Mouse (Mus musculus) erythroblast, adult 5-6 weeks (primary cell): Measurements from ENCODE around the gene Gab1. TPM values are rescaled to one million over a fixed set of nuclear protein-coding genes. Genes with fewer than 3 reads are reported as not detected.

Source experiments
- ATAC-seq: replicated peaks from 2 replicates; pipeline ENCODE4 v1.8.0; 2016; ENCODE audit warnings: moderate number of reproducible peaks, mild to moderate bottlenecking, moderate TSS enrichment, inconsistent platforms; ENCODE audit not compliant: poor library complexity, low FRiP score, severe bottlenecking
- total RNA-seq, 2 experiments: library from RNA; stranded (forward) in 1 of 2; stranded (reverse) in 1 of 2; fragments of 150-400 nt in 1 of 2; fragments of 200-764, 138-1000 nt in 1 of 2; gene quantifications; 2 replicates each; pipeline versions ENCODE4 v1.2.3 to v1.2.4; 2015 to 2017; ENCODE audit warnings: low replicate concordance in 2 of 2

Gene Gab1
- total RNA-seq, 2 experiments from 2014 or later, result 2.5 to 7.5 TPM

DNA sequence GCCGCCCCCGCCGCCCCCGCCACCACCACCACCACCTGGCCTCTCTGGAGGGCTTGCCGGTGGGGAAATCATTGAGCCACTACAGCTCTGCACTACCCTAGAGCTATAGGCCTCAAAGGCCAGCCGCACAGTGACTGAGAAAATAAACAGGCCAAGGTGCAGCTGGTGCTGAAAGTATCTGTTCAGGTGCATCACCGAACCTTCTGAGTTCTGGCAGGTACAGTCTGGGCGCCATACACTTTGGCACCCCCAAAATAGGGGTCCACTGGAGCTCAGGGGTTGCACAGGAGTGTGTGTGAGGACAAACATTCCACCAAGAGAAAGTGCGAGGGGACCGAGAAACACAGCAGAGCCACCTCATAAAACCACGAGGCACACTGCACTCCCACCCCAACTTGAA lies 31.7 kb downstream of the Gab1 start:
- ATAC-seq, result no peak

DNA sequence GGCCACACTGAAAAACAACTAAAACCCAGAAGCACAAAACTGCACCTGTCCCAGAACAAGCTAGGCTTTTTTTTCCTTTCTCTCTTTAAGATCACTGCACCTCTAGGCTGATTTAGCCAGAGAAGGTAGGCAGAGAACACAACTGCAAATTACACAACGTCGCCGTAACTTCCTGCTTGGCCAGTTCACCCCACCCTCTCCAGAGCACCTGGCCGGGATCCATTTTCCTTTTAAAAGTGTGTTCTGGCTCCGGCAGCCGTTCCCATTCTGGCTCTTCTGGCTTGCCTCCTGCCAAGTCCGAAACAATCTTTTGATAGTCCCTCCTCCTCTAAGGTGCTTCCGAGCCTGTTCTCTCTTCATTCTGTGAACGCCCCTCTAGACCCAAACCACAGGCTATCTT lies 32.4 kb downstream of the Gab1 start:
- ATAC-seq, result no peak

DNA sequence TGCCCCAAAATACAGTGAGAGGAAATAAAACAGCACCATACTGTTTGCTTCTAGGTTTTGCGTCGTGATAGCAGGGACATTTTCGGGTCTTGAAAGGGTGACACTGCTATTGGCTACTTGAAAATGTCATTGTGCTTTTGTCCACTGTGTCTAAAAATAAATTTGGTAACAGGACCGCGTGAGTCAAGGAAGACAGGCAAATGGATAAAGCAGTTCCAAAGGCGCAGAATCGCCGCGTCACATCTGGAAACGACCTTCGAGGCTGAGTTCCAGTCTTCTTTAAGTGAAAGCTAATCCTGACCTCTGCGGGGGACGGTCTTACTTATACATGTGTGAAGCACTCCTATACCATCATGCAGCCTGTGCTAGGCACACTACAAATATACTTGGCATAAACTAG lies 35.0 kb downstream of the Gab1 start:
- ATAC-seq, result no peak

DNA sequence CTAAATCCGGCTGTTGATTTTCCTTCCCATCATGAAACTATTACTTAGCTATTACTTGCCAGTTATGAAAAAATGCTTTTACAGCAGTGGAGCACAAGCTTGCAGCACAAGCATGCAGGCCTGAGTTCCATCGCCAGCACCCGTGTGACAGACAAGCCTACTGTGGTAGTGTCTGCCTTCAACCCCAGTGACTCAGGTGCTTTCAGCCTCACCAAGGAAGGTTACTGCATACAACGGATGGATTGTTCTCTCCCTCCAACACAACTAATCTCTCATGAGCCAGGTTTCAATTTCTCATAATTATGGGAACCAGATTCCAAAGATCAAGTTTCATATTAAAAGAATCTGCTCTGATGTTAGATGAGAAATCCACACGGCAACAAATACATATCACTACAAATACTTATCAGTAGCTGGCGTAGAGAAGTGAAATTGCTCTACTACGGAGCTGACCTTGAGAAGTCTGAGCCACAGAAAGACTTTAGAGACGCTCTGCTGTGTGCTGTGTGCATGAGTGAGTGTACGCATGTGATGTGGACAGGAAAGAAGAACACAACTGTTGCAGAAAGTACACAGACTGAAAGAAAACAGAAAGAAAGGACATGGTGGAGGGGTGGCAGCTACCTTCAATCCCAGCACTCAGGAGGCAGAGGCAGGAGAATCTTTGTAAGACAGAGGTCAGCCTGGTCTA lies 36.4 kb downstream of the Gab1 start:
- no peak for ATAC-seq

DNA sequence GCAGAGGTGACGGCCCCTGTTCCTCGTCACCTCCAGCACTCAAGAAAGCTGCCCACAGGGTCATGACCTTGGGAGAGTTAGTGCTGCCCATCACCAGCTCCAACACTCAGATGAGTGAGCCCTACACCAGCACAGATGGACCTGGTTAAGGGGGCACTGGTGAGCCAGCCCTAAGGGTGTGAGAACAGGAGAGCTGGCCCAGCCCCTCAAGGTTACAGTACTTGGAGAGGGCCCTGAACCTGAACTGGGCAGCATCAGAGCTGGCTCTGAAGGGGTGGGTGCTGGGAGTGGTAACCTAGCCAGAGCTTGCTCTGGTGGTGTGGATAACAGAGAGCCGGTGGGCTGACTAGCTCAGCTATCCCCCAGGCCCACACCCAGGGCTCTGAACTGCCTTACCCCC lies 37.8 kb downstream of the Gab1 start:
- no peak for ATAC-seq

DNA sequence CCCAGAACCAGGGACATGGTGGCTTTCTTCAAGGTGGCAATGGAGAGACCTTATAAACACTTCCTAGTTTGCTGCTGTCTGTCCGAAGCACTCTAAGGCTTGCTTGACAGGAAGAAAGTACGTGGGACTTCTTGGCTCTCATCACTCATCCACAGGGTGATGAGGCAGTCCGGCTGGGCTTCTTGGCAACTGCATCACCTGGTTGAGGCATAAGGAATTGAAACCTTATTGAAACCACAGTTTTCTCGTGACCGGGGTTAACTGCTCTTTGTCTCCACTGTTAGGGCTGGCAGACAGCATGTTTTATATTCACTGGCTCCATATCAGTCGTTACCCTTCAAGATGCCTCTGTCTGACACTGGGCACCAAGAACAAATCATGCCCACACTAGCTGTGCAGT lies 40.2 kb downstream of the Gab1 start:
- ATAC-seq, result no peak

DNA sequence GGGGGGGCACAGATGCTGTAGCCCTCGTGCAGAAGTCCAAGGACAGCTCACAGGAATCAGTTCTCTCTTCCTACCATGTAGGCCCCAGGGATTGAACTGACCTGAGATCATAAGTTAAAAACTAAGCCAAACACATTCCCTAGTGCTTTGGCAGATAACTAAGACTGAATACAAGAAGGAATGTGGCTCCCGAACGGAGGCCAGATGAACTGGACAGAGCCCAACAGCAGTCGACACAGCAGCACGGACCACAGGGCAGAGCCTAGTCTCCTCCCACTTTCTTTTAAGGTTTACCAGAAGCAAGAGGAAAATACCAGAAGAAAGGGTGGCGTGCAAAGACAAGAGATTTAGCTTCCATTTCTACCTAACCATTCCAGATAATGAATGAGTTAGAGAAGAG lies 42.1 kb downstream of the Gab1 start:
- no peak for ATAC-seq

DNA sequence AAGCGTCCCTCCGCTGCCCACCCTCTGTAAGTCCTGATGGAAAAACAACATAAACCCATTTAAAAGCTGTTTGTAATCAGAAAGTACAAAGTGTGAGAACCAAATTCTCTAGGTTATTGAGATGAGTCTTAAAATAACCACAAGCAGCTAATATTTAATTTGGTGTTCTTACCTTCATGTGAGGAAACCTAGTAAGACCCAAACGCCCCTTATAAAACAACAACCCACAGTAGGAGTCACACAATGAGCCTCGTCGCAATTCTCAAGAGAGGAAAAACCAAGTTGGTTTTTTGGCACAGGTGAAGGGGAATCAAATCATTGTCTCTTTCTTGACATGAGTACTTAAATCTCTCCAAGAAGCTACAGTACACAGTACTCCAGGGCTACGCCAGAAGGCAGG lies 44.9 kb downstream of the Gab1 start:
- no peak for ATAC-seq

DNA sequence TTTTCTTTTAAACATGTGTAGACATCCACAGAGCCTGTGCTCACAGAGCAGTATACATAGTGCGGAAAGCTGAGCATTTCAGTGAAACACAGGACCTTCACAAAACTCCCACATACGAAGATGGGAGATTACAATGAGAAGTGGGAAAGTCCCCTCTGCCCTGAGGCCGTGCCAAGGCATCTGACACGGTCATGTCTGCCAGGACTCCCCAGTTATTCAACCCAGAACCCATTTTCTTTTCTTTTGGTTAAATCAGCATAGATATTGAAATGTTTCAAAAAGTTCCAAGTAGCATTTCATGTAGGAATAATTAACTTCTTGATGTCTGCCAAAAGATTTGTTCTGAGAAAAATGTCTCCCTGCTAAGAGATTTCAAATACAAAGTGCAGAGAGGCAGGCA lies 45.9 kb downstream of the Gab1 start:
- no peak for ATAC-seq

DNA sequence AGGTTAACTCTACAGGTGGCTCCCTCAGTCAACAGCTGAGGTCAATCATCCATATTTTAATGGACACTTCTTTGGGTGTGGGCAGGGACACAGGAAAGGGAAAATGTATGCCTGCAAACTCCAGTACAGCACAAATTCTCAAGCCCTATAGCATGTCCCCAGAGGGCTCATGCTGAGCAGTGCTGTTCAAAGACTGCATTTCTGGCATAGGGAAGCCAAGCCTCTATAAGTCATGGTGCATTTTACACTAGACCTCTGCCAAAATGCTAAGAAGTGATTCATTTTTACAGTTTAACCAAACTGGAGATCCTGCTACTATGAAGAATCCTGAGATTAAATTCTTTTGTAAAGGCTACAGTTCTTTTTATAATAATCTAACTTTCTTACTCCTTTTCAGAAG lies 47.8 kb downstream of the Gab1 start:
- no peak for ATAC-seq

DNA sequence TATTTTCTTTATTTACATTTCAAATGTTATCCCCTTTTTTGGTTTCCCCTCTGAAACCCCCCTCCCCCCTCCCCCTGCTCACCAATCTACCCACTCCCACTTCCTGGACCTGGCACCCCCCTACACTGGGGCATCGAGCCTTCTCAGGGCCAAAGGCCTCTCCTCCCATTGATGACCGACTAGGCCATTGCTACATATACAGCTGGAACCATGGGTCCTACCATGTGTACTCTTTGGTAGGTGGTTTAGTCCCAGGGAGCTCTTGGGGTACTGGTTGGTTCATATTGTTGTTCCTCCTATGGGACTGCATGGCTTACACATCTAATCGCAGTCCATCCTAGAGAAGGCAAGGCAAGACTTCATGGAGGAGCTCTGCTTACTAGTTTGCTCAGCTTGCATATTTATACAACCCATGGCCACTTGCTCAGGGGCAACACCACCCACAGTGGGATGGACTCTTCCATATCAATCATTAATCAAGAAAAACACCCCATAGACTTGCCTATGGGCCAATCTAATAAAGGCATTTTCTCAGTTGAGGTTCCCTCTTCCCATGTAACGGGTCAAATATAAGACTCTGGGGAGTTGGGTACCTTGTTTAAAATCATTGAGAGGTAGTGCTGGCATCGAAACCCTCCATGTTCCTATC lies 48.3 kb downstream of the Gab1 start:
- no peak for ATAC-seq

DNA sequence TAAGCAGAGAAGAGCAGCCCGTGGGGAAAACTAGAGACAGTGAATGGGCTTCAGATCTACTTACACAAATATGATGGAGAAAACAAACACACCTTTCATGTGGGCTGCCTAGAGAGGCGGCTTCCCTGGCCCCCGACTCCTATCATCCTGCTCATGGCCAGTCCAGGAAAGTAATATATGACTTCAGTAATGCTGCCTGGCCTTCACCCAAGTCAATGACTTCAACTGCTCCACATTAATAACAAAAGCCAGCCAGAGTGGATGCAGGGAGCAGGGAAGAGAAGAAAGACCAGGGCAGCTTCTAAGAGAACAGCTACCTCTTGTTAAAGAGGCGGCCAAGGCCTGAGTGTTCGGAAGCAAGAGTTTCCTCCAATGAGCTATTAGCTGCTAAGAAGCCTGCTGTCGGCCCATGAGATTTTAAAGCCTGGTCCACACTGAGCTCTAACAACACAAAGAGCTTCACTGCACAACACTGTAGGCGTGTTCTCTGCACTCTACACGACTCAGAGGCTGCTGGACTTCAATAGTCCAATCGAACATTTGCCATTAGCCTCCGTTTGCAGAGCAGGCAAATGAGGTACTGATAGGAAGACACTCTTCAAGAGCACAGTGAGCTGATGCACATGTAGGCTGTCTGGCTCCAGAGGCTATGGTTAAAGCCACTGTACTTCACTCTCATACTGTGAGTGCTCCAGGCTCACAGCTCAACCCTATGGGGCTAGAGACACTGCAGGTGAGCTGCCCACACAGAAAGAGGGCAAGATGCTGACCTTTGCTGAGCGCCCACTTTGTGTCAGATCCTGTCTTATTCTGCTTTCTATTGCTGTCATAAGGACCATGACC lies 49.4 kb downstream of the Gab1 start:
- ATAC-seq, result no peak

DNA sequence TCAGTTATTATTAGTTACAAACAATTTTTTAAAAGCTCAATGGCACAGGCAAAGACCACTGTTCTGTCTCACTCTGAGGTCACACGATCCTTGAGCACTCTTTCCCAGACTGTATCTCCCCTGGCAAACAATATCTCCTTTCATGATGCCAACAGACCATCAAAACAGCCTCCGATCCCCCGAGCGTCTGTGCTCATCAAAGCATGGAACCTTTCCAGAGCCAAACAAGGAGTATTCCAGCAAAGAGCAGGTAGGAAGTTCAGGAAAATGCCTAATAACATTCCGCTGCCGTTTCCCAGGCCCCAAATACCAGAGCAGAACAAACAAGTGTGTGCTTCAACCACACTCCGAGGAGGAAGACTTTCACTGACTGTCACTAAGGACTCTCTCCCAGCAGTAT lies 50.2 kb downstream of the Gab1 start:
- ATAC-seq, result no peak

DNA sequence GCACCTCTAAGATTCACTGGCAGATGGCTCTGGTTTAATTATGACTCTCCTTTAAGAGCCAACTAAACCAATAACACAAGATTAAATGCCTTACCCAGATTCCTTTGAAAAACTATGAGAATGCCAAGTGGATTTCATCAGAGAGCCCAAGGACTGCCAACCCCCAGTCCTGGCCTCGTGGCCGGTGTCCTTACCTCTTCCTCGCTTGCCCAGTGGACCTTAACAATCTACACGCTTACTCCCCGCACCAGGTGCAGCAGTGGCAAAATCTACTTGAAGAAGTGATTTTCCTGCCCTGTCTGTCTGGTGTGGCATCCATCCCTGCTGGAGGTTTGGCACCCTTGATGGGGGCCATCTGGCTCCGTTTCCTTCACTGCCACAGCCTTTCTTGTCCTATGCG lies 53.3 kb downstream of the Gab1 start:
- no peak for ATAC-seq

DNA sequence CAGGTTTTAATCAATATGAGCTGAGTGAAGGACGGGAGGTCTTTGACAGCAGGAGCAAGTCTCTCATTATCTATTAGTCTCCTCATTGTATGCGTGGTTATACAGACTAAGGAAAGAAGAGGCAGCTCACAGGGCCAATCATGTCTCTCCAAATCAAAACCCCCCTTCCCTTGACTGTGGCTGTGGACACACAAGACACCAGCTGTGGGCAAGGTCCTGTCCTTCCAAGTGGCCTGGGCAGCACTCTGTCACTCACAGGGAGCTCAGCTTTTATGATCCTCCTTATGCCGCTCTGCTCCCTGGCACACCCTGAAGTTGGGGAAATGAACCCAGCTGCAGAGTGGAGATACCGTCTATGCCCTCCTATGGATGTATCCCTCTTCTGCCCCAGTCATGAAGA lies 55.2 kb downstream of the Gab1 start:
- ATAC-seq, result no peak

DNA sequence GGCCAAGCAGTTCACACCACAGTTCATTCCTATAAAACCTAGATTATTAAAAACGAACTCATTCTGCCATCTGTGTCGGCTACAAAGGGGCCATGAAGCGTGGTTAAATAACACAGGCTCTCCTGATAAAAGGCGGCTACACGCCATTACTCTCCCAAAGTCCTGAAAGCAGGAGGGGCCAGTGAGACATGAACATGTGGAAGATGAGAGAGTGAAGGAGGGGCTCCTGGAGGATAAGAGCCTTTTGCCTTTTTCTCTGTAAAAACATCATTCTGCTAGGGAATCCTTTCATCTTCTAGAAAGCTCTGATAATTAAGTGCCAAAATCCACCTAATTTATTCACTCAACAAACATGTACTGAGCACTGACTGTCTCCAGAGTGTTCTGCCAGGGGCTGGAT lies 55.9 kb downstream of the Gab1 start:
- ATAC-seq, result no peak

DNA sequence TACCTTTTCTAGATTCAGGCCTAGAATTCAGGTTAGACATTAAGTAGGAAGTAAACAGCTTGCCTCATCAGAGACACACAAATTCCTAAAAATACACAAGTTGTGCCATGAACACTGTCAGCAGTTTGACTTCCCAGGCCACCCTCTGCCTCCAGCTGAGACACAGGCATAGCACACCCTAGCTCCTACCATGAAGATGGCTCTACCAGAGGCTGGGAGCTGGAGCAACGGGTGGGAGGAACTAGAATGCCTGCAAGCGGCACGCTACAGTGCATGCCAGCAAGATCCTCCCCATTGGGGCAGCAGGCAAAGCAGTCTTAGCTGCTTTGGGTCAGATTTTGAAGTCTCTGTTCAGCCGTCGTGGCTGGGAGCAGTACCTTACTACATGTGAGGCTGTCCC lies 57.1 kb downstream of the Gab1 start:
- ATAC-seq, result no peak

DNA sequence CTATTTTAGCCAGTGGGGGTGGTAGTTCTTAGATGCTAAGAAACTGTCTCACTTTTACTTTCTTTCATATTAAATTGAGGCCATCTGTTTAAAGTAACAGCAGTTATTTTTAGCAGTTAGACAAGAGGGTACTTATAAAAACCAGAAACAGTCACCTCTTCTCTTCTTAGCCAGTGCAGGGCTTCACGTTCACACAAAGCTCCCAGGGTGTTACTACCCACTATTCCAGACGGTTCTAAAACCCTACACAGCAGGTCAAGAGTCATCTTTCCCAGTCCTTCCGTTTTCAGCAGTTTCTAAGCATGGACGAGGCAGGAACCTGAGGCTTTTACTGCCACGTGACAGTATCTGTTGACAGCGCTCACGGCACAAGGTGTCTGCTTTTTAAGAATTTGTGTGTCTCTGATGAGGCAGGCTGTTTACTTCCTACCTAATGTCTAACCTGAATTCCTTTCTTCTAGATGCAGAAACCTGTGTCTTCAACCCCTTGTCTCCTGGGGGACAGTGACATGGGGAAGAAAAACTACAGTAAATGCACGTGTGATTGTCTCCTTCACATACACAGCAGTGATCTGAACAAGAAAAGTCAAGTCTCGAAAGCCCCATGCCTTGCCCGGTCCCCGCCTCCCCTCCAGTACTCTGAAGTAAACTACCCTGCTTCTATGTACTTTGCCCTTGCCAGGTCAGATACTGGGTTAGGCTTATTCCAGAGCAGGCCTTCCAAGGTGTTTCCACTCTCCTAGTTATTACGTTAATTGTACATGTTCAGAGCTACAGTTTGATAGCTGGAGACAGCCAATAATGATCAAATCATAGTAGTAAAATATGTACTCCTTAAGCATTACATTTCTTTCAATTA lies 58.7 kb downstream of the Gab1 start:
- no peak for ATAC-seq

DNA sequence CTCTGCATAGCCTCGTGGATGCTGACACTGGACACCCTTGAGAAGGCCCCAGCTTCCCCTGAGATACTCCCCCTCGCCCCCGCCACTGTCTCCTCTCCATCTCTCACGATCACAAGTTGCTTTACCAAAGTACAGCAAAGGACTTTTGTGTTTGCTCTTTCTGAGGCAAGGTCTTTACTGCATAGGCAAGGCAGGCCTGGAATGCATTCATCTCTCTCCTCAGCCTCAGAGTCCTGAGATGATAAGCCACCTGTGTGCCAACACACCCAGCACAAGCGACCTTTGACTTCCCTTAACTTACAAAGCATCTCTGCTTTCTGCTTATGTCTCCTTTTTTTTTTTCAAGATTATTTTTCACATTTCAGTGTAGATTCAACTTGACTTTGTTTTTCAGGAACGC lies 61.3 kb downstream of the Gab1 start:
- ATAC-seq, result no peak

DNA sequence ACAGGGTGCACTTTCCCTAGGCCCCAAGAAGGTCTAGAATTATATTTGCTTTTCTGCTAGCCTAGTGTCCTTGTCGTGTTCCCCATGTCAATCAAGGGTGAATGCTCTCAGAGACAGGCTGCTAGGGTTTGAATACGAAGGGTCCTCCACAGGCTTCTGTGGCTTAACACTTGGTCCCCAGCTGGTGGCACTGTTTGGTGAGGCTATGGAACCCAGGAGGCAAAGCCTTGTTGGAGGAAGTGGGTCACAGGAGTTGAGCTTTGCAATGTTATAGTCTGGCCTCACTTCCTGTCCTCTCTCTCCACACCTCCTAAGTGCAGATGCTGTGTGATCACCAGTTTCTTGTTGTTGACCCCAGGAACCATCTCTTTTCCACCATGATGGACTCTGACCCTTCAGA lies 63.3 kb downstream of the Gab1 start:
- ATAC-seq, result no peak
